Mouse (Mus musculus): ENCODE data around the gene Grb7. TPM values are rescaled to one million over a fixed set of nuclear protein-coding genes. Genes with fewer than 3 reads are reported as not detected.
A peak's percentile ranks its signal among the peaks of the same experiment; 100 is the strongest.

The Grb7 gene
- total RNA-seq, 2 experiments from 2014 or later: 0.36 TPM; not detected in 1

DNA sequence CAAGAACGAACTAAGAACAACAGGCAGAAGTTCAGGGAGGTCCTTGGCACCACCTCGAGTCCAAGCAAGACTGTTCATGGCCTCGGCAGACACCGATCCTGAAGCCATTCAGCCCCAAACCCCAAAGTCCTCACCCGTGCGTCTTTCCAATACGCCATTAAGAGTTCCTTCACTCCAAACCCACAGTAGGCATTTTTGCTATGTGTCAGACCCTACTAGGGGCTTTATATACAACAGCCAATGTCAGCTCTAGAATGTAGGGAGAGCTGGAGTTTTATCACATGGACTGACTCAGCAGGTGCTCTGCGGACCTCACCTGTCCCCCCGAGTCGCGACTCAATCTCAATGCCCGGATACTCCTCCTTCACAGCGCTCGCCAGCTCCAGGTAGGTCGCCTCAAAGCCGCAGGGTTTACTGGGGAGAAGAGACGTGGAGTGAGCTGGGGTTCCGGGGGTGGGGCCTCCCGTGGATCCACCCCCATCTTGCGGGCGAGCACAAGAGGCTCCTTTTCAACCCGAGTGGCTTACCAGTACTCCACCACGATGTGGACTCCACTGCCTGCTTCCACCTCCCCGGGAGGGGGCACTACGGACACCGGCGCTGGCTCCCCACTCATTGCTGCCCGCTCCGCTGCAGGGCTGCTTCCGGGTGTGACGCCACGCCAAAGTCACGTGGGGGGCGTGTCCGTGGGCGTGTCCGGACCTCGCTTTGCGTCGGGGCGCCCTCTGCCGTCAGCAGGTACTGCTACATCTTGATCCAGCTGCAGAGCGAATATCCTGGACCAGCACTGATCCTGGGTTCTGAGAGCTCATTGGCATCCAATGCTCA is 7.6 kb upstream of the Grb7 start, which contains the start of gene Mien1:
Mien1 (minus strand) TSS at position 661 of the 828 bp plus-strand sequence.
- DNase-seq: peak; percentile 97 to 99
- intact Hi-C loops (cut with DNase I): loop anchor here (2.0 to 5.0 kb wide), 4 partner anchors 18 to 96 kb away; partner anchors contain the start of genes Erbb2 and Pgap3

- intact Hi-C loops (cut with DNase I): no loop called here
- DNase-seq: no peak
Observed at GRCm38 (mm10) chr11:98443688-98444087, 2.5 kb upstream of the Grb7 start.

- intact Hi-C loops (cut with DNase I): no loop called here
- DNase-seq: no peak
Observed at GRCm38 (mm10) chr11:98445238-98445637, 956 bp upstream of the Grb7 start.

GRCm38 (mm10) chr11:98445679-98446078 is 515 bp upstream of the Grb7 start:
- intact Hi-C loops (cut with DNase I): no loop called here
- no peak for DNase-seq

- DNase-seq: no peak
- intact Hi-C loops (cut with DNase I): no loop called here
Observed at GRCm38 (mm10) chr11:98446562-98447474, 624 bp downstream of the Grb7 start.

DNA sequence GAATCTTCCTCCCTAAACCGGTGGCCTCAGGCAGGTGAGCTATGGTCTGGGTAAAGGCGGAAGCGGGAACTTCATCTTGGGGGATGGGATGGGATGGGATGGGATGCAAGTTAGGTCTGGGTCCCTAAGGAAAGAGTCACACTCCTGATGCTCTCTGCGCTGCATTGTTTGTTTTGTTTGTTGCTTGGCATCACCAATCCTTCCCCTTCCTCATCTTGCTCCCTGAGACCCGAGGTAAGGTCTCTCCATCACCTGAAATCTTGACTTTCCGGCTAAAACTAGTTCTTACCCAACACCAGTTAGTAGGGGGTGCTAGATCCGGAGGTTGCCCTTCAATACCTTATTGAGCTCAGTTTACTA is 1.3 kb downstream of the Grb7 start:
- no peak for DNase-seq
- intact Hi-C loops (cut with DNase I): no loop called here

DNA sequence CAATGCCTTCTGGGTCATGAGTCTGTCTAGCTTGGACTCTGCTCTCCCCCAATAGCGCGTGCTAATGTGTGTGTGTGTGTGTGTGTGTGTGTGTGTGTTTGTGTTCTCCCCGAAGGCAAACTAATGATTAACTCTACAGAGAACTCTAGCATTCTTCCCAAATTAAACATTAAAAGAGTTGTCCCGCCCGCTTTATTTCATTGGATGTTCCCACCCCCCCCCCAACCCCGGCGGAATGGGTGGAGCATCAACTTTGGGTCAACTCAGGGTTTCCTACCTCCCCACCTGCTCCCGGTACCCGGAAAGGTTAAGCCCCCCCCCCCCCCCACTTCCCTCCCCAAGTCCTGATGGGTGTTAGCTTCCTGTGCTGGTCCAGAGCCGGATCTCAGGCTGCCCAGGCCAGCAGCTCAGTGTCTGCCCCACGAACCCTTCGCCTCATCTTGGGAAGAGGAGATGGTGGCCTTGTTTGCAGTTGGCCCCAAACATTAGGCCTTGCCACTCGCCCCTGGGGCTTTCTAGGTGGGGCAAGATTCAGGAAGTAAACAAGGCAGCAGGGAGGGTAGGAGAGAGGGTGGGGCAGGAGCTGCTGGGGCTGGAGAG is 2.1 kb downstream of the Grb7 start:
- intact Hi-C loops (cut with DNase I): no loop called here
- no peak for DNase-seq

- intact Hi-C loops (cut with DNase I): no loop called here
- DNase-seq: no peak
Observed at GRCm38 (mm10) chr11:98449419-98449818, 3.2 kb downstream of the Grb7 start.

GRCm38 (mm10) chr11:98449921-98450771 is 4.0 kb downstream of the Grb7 start:
- DNase-seq: peak in 1 of 2 experiments; percentile 23
- intact Hi-C loops (cut with DNase I): no loop called here

GRCm38 (mm10) chr11:98455484-98455883 is 9.3 kb downstream of the Grb7 start:
- no peak for DNase-seq
- intact Hi-C loops (cut with DNase I): loop anchor here (5.0 kb wide), 2 partner anchors 142 to 193 kb away; partner anchors contain the start of gene Lrrc3c

DNA sequence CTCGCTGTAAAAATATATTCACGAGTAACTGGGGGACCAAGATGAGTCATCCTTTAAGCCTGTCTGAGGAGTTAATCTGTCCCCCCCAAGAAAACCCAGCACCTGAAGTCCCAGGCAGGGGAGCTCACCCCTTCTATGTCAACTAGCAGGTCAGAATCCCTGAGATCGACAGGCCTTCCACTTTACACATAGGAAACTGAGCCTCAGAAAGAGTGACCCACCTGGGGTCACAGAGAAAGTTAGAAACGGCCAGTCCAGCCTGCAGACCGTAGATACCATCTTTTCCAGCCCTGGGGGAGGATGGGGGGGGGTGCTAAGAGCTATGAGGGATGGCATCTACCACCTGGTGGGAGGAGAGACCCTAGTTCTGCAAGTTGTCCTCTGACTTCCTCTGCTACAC is 10.4 kb downstream of the Grb7 start:
- no peak for DNase-seq
- intact Hi-C loops (cut with DNase I): loop anchor here (2.0 to 5.0 kb wide), 4 partner anchors 18 to 194 kb away; partner anchors contain the start of genes Lrrc3c and Mien1

DNA sequence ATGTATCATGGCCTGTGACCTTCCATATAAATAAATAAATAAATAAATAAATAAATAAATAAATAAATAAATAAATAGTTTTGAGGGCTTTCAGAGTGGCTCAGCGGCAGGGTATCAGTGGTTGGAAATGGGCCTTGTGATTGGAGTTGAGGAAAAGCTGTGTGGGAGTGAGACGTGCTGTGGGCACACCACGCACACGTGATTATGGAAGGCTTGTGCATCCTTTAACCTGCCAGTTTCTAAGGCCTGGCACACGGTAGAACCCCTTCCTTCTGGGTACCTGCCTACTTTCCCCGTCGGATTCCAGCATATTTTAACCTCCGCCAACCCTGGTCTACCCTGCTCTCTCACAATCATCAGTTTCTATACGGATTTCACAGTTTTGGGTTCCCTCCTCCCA is 10.8 kb downstream of the Grb7 start:
- DNase-seq: no peak
- intact Hi-C loops (cut with DNase I): loop anchor here (2.0 to 5.0 kb wide), 4 partner anchors 18 to 195 kb away; partner anchors contain the start of genes Lrrc3c and Mien1

GRCm38 (mm10) chr11:98457367-98458120 is 11.3 kb downstream of the Grb7 start:
- intact Hi-C loops (cut with DNase I): loop anchor here (2.0 to 5.0 kb wide), 4 partner anchors 19 to 195 kb away; partner anchors contain the start of genes Lrrc3c and Mien1
- DNase-seq: peak; percentile 85 to 92

GRCm38 (mm10) chr11:98458121-98458990 is 12.2 kb downstream of the Grb7 start:
- intact Hi-C loops (cut with DNase I): loop anchor here (5.0 kb wide), 2 partner anchors 139 to 196 kb away; partner anchors contain the start of gene Lrrc3c
- no peak for DNase-seq

GRCm38 (mm10) chr11:98459071-98459741 is 13.0 kb downstream of the Grb7 start:
- intact Hi-C loops (cut with DNase I): loop anchor here (5.0 kb wide), 2 partner anchors 138 to 197 kb away; partner anchors contain the start of gene Lrrc3c
- no peak for DNase-seq

DNA sequence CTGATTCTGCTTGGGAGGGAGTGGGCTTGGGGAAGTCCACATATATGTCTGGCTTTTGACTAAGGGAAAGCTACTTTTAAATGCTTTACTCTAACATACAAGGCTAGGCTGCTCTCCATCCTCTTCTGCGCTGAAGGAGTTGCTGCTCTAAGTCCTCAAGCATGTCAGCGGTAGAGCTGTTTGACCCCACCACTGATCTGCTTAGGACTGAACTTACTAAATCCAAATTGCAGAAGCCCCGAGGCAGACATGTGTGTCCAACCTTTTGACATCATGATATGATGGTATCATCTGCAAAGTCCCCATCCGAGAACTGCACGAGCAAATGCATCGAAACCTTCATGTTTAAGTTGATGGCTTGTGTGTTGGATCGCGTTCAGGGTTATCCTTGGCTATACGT is 13.7 kb downstream of the Grb7 start:
- intact Hi-C loops (cut with DNase I): loop anchor here (5.0 kb wide), 2 partner anchors 137 to 198 kb away; partner anchors contain the start of gene Lrrc3c

DNA sequence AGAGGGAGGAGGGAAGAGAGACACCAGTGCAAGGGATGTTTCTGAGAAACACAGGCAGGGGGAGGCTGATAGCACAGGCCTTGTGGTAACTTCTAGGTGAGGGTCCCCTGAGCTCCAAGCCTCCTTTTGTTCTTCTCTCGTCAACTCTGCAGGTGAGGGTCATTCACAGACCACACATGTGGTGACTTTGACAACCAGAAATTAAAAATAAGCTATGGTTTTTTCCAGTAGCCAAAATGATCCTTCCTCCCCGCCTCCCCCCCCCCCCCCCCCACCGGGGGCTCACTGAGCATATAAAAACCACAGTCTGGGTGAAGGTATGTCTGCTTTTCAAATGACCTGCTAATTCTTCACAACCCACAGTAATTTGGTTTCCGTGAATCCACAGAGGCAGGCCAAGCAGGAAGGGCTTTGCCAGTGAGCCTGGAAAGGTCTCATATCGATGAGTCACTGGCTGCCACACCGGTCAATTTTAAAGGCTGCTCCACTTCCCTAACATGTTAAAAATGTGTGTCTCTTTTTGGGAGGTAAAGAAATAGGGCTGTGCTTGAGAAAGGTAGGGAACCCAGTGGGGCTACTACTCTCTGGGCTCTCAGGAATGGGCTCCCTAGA is 15.0 kb downstream of the Grb7 start:
- DNase-seq: no peak
- intact Hi-C loops (cut with DNase I): no loop called here

More for the DNA sequence above, 13.7 kb downstream of the Grb7 start:
- DNase-seq: no peak

Measured in heart, postnatal 14 days (tissue).